Comparison of ENCODE assay signal across 13 mouse cellular contexts in the genomic region with DNA sequence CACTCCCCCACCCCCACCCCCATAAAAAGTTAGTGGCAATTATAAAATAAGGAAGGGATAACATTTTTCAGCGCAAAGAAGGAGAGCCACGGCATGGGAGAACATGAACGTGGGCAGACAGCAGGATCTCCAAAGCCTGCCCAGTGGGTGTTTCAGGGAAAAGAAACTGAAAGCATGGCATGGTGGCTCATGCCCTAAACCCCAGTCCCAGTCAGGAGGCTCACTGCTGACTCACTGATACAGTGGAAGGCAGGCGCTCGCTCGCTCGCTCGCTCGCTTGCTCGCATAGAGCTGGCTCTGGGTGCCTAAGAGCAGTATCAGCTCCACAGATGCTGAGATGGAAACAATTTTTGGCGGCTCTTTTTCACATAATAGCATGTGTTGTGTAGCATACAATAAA. TPM values are rescaled to one million over a fixed set of nuclear protein-coding genes. Genes with fewer than 3 reads are reported as not detected.
DNase-seq lines count a peak whose midpoint lies in the region; ATAC-seq lines count a peak whose summit lies in the region.
"Had no signal": no experiment of that assay in that cellular context is flagged by ENCODE, and none has a peak within 500 bp of the region (broad histone marks: within the 10 kb centered on the region; RNA-seq: fewer than 3 reads in every experiment).

No protein-coding gene starts in this region.

- ATAC-seq in frontal cortex, adult (ENCODE audit: low TSS enrichment), result peak; percentile 83

- no peaks in the 10 kb centered on the region for H3K36me3 ChIP-seq in splenic B cell, adult 2 months (ENCODE audit: control insufficient read depth, insufficient read depth, low read length, poor library complexity, severe bottlenecking)
- H3K36me3 ChIP-seq: embryonic facial prominence, embryonic 13.5 days; limb, embryonic 12.5 days had no signal

- DNase-seq in frontal cortex, postnatal 14 days (ENCODE audit: low spot score in 2 of 2), result no peak
- peak; percentile 34 for DNase-seq in lung, postnatal 36 days
- DNase-seq in lung, postnatal 14 days, result no peak
- DNase-seq in fibroblast of lung, adult 2 months (ENCODE audit: low read depth), result peak; percentile 59
- peak; percentile 43 for DNase-seq in splenic B cell, adult 2 months (ENCODE audit: low read depth, low spot score)
- DNase-seq in adrenal gland, postnatal 25 days, result no peak
- no peak for DNase-seq in embryo, embryonic 10 days (ENCODE audit: low spot score)
- DNase-seq: adrenal gland, postnatal 36 days; heart, adult 18-20 months; kidney, adult 2 months had no signal

- no peaks in the 10 kb centered on the region for H3K27me3 ChIP-seq in splenic B cell, adult 2 months (ENCODE audit: control insufficient read depth, insufficient read depth, low read length, poor library complexity, severe bottlenecking)
- H3K27me3 ChIP-seq: embryonic facial prominence, embryonic 13.5 days; limb, embryonic 12.5 days had no signal

RNA-seq across cellular contexts. Expression of a gene that starts 3.8 kb away (rescaled TPM):
- not detected in 2 replicates for total RNA-seq in adrenal gland, postnatal 25 days (2021)
- total RNA-seq: heart, adult 18-20 months had no signal

RNA-seq across cellular contexts. Expression of a gene that starts 16.8 kb away (rescaled TPM):
- 468 and 486 TPM in 2 replicates for total RNA-seq in adrenal gland, postnatal 25 days (2021)

RNA-seq across cellular contexts. Expression of a gene that starts 21.7 kb away (rescaled TPM):
- not detected in 2 replicates for total RNA-seq in adrenal gland, postnatal 25 days (2021)
- total RNA-seq: adrenal gland, postnatal 36 days; heart, adult 18-20 months had no signal

RNA-seq across cellular contexts. Expression of a gene that starts 21.8 kb away (rescaled TPM):
- not detected in 2 replicates for total RNA-seq in adrenal gland, postnatal 25 days (2021)
- total RNA-seq: adrenal gland, postnatal 36 days; heart, adult 18-20 months had no signal

RNA-seq across cellular contexts. Expression of a gene that starts 46.1 kb away (rescaled TPM):
- total RNA-seq in adrenal gland, postnatal 25 days (2021), result 20.1 and 22.6 TPM in 2 replicates

Comparison
In these comparisons a context has a peak if more than half of its experiments do, and no peak if none do; other contexts are left out.
1. DNase-seq: peak in lung, postnatal 36 days (single experiment), fibroblast of lung, adult 2 months (single experiment) and splenic B cell, adult 2 months (single experiment); none in frontal cortex, postnatal 14 days (0 of 2), lung, postnatal 14 days (single experiment), adrenal gland, postnatal 25 days (single experiment) and embryo, embryonic 10 days (single experiment).